Comparison of ENCODE assay signal across 8 mouse cellular contexts in the genomic region with DNA sequence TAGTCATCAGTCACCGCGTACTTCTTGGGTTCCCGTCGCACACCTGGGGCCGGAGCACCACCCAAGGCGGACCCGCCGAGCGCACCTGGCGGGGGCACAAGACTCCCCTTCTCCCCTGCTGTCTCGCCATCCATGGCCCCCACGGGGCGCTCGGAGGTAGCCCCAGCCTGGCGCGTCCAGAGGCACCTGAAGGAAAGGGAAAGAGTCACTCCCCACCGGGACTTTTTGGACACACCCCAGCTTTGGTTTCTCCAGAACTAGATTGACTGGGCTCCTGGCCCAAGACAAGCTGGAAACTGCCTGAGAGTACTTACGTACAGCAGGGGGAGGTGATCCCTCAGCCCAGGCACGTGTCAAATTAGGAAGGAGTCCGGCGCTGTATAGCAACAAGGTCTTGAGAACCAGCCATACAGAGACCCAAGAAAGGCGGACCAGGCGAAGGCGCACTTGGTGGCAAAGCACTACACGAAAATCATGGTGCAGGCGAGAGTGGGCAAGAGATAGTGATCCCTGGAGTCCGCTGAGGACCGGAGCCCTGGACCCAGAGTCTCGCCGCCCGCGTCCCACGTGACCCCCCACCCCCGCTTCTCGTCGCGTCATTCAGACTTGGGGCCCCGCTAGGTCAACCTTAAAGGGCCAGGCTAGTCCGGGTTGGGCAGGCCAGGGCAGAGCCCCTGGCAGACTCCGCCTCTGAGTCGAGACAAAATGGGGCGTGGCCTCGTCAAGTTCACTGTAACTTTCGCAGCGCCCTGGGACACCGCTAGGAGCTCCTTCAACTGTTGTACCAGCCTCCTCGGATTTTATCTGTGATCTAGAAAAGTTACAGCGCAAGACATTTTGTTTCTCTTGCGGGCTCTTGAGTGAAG. TPM values are rescaled to one million over a fixed set of nuclear protein-coding genes. Genes with fewer than 3 reads are reported as not detected.
A peak's percentile ranks its signal among the peaks of the same experiment; 100 is the strongest.
DNase-seq lines count a peak whose midpoint lies in the region; ATAC-seq and TF ChIP-seq lines count a peak whose summit lies in the region.

A gene (minus strand): TSS at position 667 of the 866 bp plus-strand sequence.

- no peaks in the 10 kb centered on the region for H3K9me3 ChIP-seq in G1E (replicated peaks)
- no peaks in the 10 kb centered on the region for H3K9me3 ChIP-seq in forebrain, embryonic 13.5 days (replicated peaks)

- peak within 1 kb of the TSS; percentile 77 for H3K4me2 ChIP-seq in forebrain, embryonic 13.5 days

- H3K4me3 ChIP-seq in G1E (ENCODE audit: low read depth, low read length), result peak within 1 kb of the TSS; percentile 81
- H3K4me3 ChIP-seq in forebrain, embryonic 13.5 days, result peak within 1 kb of the TSS; percentile 41

- H3K9ac ChIP-seq in forebrain, embryonic 13.5 days, result peak within 1 kb of the TSS; percentile 53

- DNase-seq in G1E (ENCODE audit: low spot score), result peak; percentile 91
- peak; percentile 78 for DNase-seq in c-Kit-positive CD71-positive TER-119-positive erythroid progenitor cells, embryonic 14.5 days (ENCODE audit: low spot score)
- DNase-seq in heart, postnatal 14 days, result peak; percentile 86 to 89
- DNase-seq in large intestine, adult 2 months (ENCODE audit: low read depth, low spot score), result no peak
- peak; percentile 96 for DNase-seq in lung, postnatal 10 days
- DNase-seq in ovary, postnatal 36 days (ENCODE audit: low spot score), result peak; percentile 87
- DNase-seq in thymus, postnatal 4 days, result peak; percentile 93

- H3K36me3 ChIP-seq in G1E (replicated peaks), result peaks cover 40% of the 10 kb centered on the region
- no peaks in the 10 kb centered on the region for H3K36me3 ChIP-seq in forebrain, embryonic 13.5 days (ENCODE audit: poor library complexity, severe bottlenecking)

- H3K27ac ChIP-seq in forebrain, embryonic 13.5 days, result no peak within 1 kb of the TSS

- no peak for TF ChIP-seq CTCF in G1E (IDR thresholded peaks at IDR 0.05; ENCODE audit: low read depth, low read length)

- intact Hi-C loops in heart, postnatal 14 days (cut with DNase I), result loop anchor here (2.0 to 5.0 kb wide), 5 partner anchors 43 to 612 kb away; no protein-coding TSS in a partner anchor

- ATAC-seq in G1E (ENCODE audit: extremely low read depth, insufficient number of reproducible peaks, low FRiP score, poor library complexity, severe bottlenecking), result peak; percentile 76
- ATAC-seq in forebrain, embryonic 13.5 days, result peak; percentile 71

- 3% methylated on average over 48 of the region's 49 CpGs for WGBS in forebrain, embryonic 13.5 days
- 2% methylated on average over 49 of the region's 49 CpGs for WGBS in large intestine, adult 2 months

- peaks cover 67% of the 10 kb centered on the region for H3K4me1 ChIP-seq in G1E (ENCODE audit: insufficient read depth, low read depth, low read length)
- peaks cover 13% of the 10 kb centered on the region for H3K4me1 ChIP-seq in forebrain, embryonic 13.5 days

- peaks cover 8% of the 10 kb centered on the region for H3K27me3 ChIP-seq in G1E (ENCODE audit: insufficient read depth, low read length)
- H3K27me3 ChIP-seq in forebrain, embryonic 13.5 days, result peaks cover 38% of the 10 kb centered on the region

RNA-seq across cellular contexts. Expression of the gene that starts here (rescaled TPM):
- total RNA-seq in G1E (2014; fragmentation: Nextera tagmentation) (41.5 and 66.3 TPM in 2 replicates), G1E (2017) (99.8 and 115 TPM in 2 replicates)
- polyA plus RNA-seq in G1E (2012), result 60.1 and 72.6 TPM in 2 replicates
- 2.0 and 2.4 TPM in 2 replicates for polyA plus RNA-seq in forebrain, embryonic 13.5 days (2015; fragmentation: Nextera tagmentation; extraction: Ambion mirVana)
- 10 to 100 TPM; 29.5 to 31.4 TPM for total RNA-seq in heart, postnatal 14 days (2021)
- 28.2 and 33.6 TPM in 2 replicates for polyA plus RNA-seq in large intestine, adult 2 months (2012; rRNA removed)
